Mouse (Mus musculus): ENCODE data around the gene Cdk19. TPM values are rescaled to one million over a fixed set of nuclear protein-coding genes. Genes with fewer than 3 reads are reported as not detected.

Cdk19 gene
- polyA plus RNA-seq, 1 experiment, result not detected

DNA sequence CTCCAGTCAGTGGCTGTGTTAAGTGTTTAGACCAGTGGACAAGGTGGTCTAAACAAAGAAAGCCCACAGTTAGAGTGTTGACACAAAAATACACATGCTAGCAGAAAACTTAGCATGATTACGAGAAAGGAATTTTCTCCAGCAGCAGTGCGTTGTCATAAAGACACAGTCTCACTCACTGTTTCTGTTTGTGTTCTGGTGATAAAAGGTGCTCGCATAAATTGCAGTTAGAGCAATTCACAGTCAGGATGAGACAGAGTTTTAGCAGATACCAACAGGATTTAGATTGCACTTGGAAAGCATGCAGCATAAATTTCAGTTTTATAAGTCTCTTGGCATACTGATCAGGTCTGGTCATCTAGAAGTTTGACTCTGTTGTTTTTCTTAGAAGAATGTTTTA lies 59.5 kb downstream of the Cdk19 start:
- TF ChIP-seq CTCF (IDR thresholded peaks at IDR 0.05; ENCODE audit: insufficient read depth, low read depth, low read length) (no peak), POLR2A (IDR thresholded peaks at IDR 0.05; ENCODE audit: insufficient read depth, low read depth, low read length) (no peak)
- H3K27ac ChIP-seq (ENCODE audit: insufficient read depth, low read depth, low read length), result no peak overlapping the region
- 84% methylated on average over 3 of the region's 3 CpGs for WGBS
- H3K4me1 ChIP-seq (ENCODE audit: control insufficient read depth, insufficient read depth, low read length), result no peaks in the 10 kb centered on the region
- H3K4me3 ChIP-seq (ENCODE audit: insufficient read depth, low read depth, low read length), result no peak overlapping the region

DNA sequence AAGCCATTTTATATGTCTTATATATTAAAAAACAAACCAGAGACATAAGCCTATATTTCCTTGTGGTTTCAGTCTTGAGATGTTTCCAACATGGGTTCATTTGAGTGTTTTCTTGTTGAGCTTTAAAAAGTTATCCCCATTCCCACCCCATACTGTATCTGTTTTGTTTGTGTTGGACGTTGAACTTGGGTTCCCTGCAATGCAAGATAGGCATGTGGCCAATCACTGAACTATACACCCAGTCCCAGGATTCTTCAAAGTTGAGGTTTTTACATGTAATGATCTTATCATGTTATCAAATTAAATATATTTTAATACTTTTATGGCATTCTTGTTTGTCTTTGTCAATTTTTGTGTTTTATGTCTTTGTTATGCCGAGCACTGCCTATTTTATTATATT lies 60.0 kb downstream of the Cdk19 start:
- no peak for TF ChIP-seq POLR2A (IDR thresholded peaks at IDR 0.05; ENCODE audit: insufficient read depth, low read depth, low read length)
- TF ChIP-seq CTCF (IDR thresholded peaks at IDR 0.05; ENCODE audit: insufficient read depth, low read depth, low read length), result no peak
- WGBS, result 79% methylated on average over 2 of the region's 2 CpGs
- H3K27ac ChIP-seq (ENCODE audit: insufficient read depth, low read depth, low read length), result no peak overlapping the region
- no peak overlapping the region for H3K4me3 ChIP-seq (ENCODE audit: insufficient read depth, low read depth, low read length)
- H3K4me1 ChIP-seq (ENCODE audit: control insufficient read depth, insufficient read depth, low read length), result no peaks in the 10 kb centered on the region

DNA sequence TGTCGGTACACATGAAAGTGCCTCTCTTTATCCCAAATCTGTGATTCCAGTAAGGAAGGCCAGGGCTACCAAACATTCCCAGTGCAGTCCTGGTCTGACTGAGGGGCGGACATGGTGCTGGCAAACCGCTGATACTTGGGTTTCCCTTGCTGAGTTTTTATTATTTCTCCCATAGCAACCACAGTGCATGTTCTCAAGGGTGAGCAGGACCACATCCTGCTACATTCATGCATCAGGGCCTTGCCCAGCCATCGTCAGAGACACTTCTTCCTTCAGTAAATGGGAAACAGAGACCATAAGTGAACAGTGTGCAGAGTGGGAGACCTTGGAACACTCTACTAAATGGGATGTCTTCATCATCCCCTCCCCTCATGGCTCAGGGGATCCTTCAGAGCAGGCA lies 60.9 kb downstream of the Cdk19 start:
- H3K27ac ChIP-seq (ENCODE audit: insufficient read depth, low read depth, low read length), result no peak overlapping the region
- no peaks in the 10 kb centered on the region for H3K4me1 ChIP-seq (ENCODE audit: control insufficient read depth, insufficient read depth, low read length)
- TF ChIP-seq POLR2A (IDR thresholded peaks at IDR 0.05; ENCODE audit: insufficient read depth, low read depth, low read length) (no peak), CTCF (IDR thresholded peaks at IDR 0.05; ENCODE audit: insufficient read depth, low read depth, low read length) (no peak)
- H3K4me3 ChIP-seq (ENCODE audit: insufficient read depth, low read depth, low read length), result no peak overlapping the region
- WGBS, result 81% methylated on average over 4 of the region's 4 CpGs

DNA sequence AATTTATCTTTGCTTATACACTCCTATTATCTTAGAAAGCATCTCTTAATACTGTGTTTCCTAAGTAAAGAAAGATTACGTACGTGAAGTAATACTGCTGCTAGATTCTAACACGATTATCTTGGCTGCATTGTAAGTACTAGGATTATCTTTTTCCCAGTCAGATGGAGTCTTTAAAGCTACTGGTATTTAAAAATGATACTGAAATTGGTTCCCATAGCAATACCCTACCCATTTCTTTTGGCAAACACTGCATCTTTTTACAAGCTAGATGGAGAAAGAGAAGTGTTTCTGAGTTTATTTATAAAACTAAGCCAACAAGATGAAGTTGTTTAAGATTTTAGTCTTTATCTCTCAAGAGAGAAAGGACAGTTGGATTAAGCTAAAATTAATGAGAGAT lies 67.3 kb downstream of the Cdk19 start:
- no peak overlapping the region for H3K4me3 ChIP-seq (ENCODE audit: insufficient read depth, low read depth, low read length)
- no peak overlapping the region for H3K27ac ChIP-seq (ENCODE audit: insufficient read depth, low read depth, low read length)
- no peak for TF ChIP-seq POLR2A (IDR thresholded peaks at IDR 0.05; ENCODE audit: insufficient read depth, low read depth, low read length)
- no peak for TF ChIP-seq CTCF (IDR thresholded peaks at IDR 0.05; ENCODE audit: insufficient read depth, low read depth, low read length)
- peaks cover 3% of the 10 kb centered on the region; the same call in 1 of the 2 replicates for H3K4me1 ChIP-seq (ENCODE audit: control insufficient read depth, insufficient read depth, low read length)
- WGBS, result 40% methylated on average over 3 of the region's 3 CpGs

DNA sequence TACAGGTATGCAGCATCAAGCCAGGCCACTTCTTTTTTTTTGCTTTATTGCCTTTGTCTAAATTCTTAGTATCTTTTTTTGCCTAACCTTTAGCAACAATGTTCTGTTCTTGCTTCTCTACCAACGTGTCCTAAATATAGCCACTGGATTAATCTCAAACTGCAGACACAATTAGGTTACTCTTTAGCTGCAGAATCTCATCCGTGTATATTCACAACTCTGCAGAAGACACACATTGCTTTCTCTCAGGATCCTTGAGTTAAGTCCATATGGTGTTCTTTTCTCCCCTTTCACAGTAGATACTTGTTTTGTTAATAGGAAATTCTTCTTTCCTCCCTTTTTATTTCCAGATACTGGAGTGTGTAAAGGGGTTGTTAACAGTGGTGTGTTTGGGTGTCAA lies 70.0 kb downstream of the Cdk19 start:
- 23% methylated on average over 2 of the region's 2 CpGs for WGBS
- Histone ChIP-seq H3K27ac (ENCODE audit: insufficient read depth, low read depth, low read length) (no peak overlapping the region), H3K4me1 (ENCODE audit: control insufficient read depth, insufficient read depth, low read length) (peaks cover 3% of the 10 kb centered on the region; the same call in 1 of the 2 replicates), H3K4me3 (ENCODE audit: insufficient read depth, low read depth, low read length) (no peak overlapping the region)
- no peak for TF ChIP-seq CTCF (IDR thresholded peaks at IDR 0.05; ENCODE audit: insufficient read depth, low read depth, low read length)
- no peak for TF ChIP-seq POLR2A (IDR thresholded peaks at IDR 0.05; ENCODE audit: insufficient read depth, low read depth, low read length)

DNA sequence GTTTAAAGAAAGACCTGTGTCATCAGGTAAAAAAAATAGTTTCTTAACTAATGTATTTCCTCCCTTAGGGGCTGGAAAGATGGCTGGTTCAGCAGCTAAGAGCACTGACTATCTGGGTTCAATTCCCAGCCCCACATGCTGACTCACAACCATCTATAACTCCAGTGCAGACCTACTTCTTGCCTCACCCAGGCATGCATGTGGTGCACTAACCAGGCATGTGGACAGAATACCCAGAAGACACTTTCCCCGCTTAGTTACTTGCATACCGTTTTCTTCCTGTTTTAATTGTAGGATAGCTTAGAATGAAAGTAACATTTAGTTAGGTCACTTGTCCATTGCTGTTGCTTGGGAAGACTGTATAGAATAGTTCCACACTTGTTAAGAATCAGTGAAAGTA lies 72.0 kb downstream of the Cdk19 start:
- Histone ChIP-seq H3K4me1 (ENCODE audit: control insufficient read depth, insufficient read depth, low read length) (peaks cover under 1% of the 10 kb centered on the region; the same call in 1 of the 2 replicates), H3K4me3 (ENCODE audit: insufficient read depth, low read depth, low read length) (no peak overlapping the region), H3K27ac (ENCODE audit: insufficient read depth, low read depth, low read length) (no peak overlapping the region)
- TF ChIP-seq CTCF (IDR thresholded peaks at IDR 0.05; ENCODE audit: insufficient read depth, low read depth, low read length), result no peak
- TF ChIP-seq POLR2A (IDR thresholded peaks at IDR 0.05; ENCODE audit: insufficient read depth, low read depth, low read length), result no peak
- 87% methylated on average over 2 of the region's 2 CpGs for WGBS

DNA sequence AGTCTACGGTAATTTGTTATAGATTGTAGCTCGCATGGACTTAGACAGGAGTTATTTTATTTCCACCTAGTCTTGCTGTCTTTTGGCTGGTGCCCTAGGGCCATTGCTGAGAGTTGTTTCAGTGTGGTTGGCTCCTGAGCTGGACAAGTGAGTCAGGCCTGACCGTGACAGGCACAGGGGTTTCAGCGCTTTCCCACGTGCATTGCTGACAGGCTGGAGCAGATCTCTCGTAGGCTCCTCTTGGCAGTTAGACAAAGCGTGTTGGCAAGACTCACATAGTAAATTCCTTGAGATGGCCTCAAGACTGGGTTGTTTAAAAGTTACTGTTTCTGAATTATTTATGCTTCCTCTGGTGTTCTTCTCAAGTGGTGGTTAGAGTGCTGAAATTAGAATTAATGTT lies 77.6 kb downstream of the Cdk19 start:
- peak overlapping the region; percentile 37; the same call in 1 of the 2 replicates for H3K27ac ChIP-seq (ENCODE audit: insufficient read depth, low read depth, low read length)
- TF ChIP-seq POLR2A (IDR thresholded peaks at IDR 0.05; ENCODE audit: insufficient read depth, low read depth, low read length), result no peak
- no peak for TF ChIP-seq CTCF (IDR thresholded peaks at IDR 0.05; ENCODE audit: insufficient read depth, low read depth, low read length)
- 44% methylated on average over 7 of the region's 7 CpGs for WGBS
- H3K4me3 ChIP-seq (ENCODE audit: insufficient read depth, low read depth, low read length), result no peak overlapping the region
- H3K4me1 ChIP-seq (ENCODE audit: control insufficient read depth, insufficient read depth, low read length), result peaks cover 9% of the 10 kb centered on the region

DNA sequence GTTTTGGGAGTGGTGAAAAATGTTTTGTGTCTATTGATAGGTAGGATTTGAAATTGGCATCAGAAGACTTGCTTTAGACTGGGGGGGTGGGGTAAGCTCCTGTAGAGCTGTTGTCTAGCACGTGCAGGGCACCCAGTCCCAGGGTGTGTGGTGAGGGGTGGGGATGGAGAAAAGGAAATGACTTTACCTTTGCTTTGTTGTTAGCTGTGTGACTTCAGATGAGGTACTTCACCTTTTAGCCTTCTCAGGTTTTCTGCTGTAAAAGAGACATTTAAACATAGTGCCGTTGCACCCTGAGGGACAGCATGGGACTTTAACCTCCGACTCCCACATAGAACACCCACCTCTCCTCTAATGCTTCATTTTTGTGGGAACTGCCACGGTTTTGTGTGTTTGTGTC lies 80.5 kb downstream of the Cdk19 start:
- TF ChIP-seq POLR2A (IDR thresholded peaks at IDR 0.05; ENCODE audit: insufficient read depth, low read depth, low read length), result no peak
- no peak for TF ChIP-seq CTCF (IDR thresholded peaks at IDR 0.05; ENCODE audit: insufficient read depth, low read depth, low read length)
- no peak overlapping the region for H3K27ac ChIP-seq (ENCODE audit: insufficient read depth, low read depth, low read length)
- no peak overlapping the region for H3K4me3 ChIP-seq (ENCODE audit: insufficient read depth, low read depth, low read length)
- peaks cover 11% of the 10 kb centered on the region for H3K4me1 ChIP-seq (ENCODE audit: control insufficient read depth, insufficient read depth, low read length)
- WGBS, result 72% methylated on average over 4 of the region's 4 CpGs

DNA sequence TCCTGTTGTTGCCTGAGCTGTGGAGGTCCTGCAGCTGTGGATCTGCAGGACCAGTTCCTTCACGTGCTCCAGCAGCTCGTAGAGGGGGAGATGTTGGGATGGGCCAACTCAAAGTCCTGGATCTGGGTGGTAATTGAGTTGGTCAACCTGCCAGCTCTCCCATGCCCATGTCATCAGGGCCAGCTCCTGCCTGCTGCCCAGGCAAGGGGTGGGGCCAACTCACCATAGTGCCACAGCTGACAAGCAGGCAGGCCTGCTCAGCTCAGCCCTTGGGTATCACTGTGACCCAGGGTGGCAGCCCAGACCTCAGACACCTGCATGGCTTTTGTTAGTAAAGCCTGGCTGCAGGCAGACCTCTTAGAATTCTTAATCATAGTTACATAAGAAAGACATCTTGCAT lies 81.3 kb downstream of the Cdk19 start:
- 64% methylated on average over 2 of the region's 2 CpGs for WGBS
- Histone ChIP-seq H3K27ac (ENCODE audit: insufficient read depth, low read depth, low read length) (peak overlapping the region; percentile 27), H3K4me1 (ENCODE audit: control insufficient read depth, insufficient read depth, low read length) (peaks cover 16% of the 10 kb centered on the region), H3K4me3 (ENCODE audit: insufficient read depth, low read depth, low read length) (no peak overlapping the region)
- TF ChIP-seq CTCF (IDR thresholded peaks at IDR 0.05; ENCODE audit: insufficient read depth, low read depth, low read length), result no peak
- TF ChIP-seq POLR2A (IDR thresholded peaks at IDR 0.05; ENCODE audit: insufficient read depth, low read depth, low read length), result no peak

DNA sequence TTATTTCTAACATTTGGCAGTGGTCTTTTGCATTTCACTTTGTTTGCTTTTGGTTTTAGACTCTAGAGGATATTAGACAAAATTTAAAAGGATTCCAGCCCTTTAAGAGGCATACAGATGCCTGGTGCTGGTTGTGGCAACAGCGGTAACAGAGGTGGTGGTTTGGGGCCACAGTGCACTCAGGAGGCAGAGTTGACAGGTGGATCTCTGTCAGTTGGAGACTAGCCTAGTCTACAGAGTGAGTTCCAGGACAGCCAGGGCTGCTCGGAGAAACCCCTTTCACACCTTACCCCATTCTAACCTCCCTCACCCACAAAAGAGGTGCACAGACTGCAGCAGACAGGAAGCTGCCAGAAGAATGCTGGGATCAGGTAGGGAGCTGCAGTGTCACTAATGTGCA lies 82.4 kb downstream of the Cdk19 start:
- no peak overlapping the region for H3K27ac ChIP-seq (ENCODE audit: insufficient read depth, low read depth, low read length)
- WGBS, result 98% methylated on average over 2 of the region's 2 CpGs

More for the DNA sequence above, 82.4 kb downstream of the Cdk19 start:
- no peak overlapping the region for H3K4me3 ChIP-seq (ENCODE audit: insufficient read depth, low read depth, low read length)
- H3K4me1 ChIP-seq (ENCODE audit: control insufficient read depth, insufficient read depth, low read length), result peaks cover 17% of the 10 kb centered on the region
- TF ChIP-seq POLR2A (IDR thresholded peaks at IDR 0.05; ENCODE audit: insufficient read depth, low read depth, low read length) (no peak), CTCF (IDR thresholded peaks at IDR 0.05; ENCODE audit: insufficient read depth, low read depth, low read length) (no peak)
